Comparison of ENCODE assay signal across 25 mouse cellular contexts in genomic region chr15:61797827-61798226, GRCm38 (mm10).
DNase-seq lines count a peak whose midpoint lies in the region; ATAC-seq and TF ChIP-seq lines count a peak whose summit lies in the region.
"Had no signal": no experiment of that assay in that cellular context is flagged by ENCODE, and none has a peak within 500 bp of the region (broad histone marks: within the 10 kb centered on the region; RNA-seq: fewer than 3 reads in every experiment).

No protein-coding gene starts in this region.

- no peak for ATAC-seq in embryonic facial prominence, embryonic 14.5 days (ENCODE audit: low read depth)
- ATAC-seq in limb, embryonic 13.5 days (ENCODE audit: low FRiP score, low read depth): peak; percentile 71
- no peak for ATAC-seq in limb, embryonic 15.5 days (ENCODE audit: insufficient number of reproducible peaks, low FRiP score, low TSS enrichment, low read depth)
- ATAC-seq: forebrain, embryonic 15.5 days had no signal

- H3K27me3 ChIP-seq in embryonic facial prominence, embryonic 14.5 days (replicated peaks; ENCODE audit: control insufficient read depth, insufficient read depth, low read length): no peaks in the 10 kb centered on the region
- no peaks in the 10 kb centered on the region for H3K27me3 ChIP-seq in embryonic facial prominence, embryonic 10.5 days (replicated peaks; ENCODE audit: low read depth, poor library complexity, severe bottlenecking)
- no peaks in the 10 kb centered on the region for H3K27me3 ChIP-seq in limb, embryonic 13.5 days
- H3K27me3 ChIP-seq in limb, embryonic 10.5 days (ENCODE audit: low read depth, poor library complexity, severe bottlenecking): no peaks in the 10 kb centered on the region
- no peaks in the 10 kb centered on the region for H3K27me3 ChIP-seq in limb, embryonic 15.5 days
- H3K27me3 ChIP-seq: embryonic facial prominence, embryonic 13.5 days; forebrain, embryonic 15.5 days; heart, embryonic 15.5 days; hindbrain, embryonic 13.5 days; stomach, embryonic 15.5 days had no signal

- H3K4me2 ChIP-seq in embryonic facial prominence, embryonic 14.5 days (ENCODE audit: low read depth, low read length): no peak overlapping the region
- H3K4me2 ChIP-seq in limb, embryonic 13.5 days (replicated peaks): no peak overlapping the region
- H3K4me2 ChIP-seq in limb, embryonic 15.5 days: no peak overlapping the region
- H3K4me2 ChIP-seq: embryonic facial prominence, embryonic 13.5 days; forebrain, embryonic 15.5 days; heart, embryonic 15.5 days; hindbrain, embryonic 13.5 days; midbrain, embryonic 11.5 days; stomach, embryonic 15.5 days had no signal

- no peak overlapping the region for H3K4me3 ChIP-seq in embryonic facial prominence, embryonic 14.5 days (ENCODE audit: low read depth, low read length)
- H3K4me3 ChIP-seq in embryonic facial prominence, embryonic 10.5 days: no peak overlapping the region
- no peak overlapping the region for H3K4me3 ChIP-seq in limb, embryonic 13.5 days
- H3K4me3 ChIP-seq in limb, embryonic 10.5 days: no peak overlapping the region
- H3K4me3 ChIP-seq in embryonic fibroblast, embryonic 13.5 days (ENCODE audit: insufficient read depth, low read length): no peak overlapping the region
- no peak overlapping the region for H3K4me3 ChIP-seq in limb, embryonic 15.5 days
- H3K4me3 ChIP-seq: embryonic facial prominence, embryonic 13.5 days; forebrain, embryonic 15.5 days; heart, adult 2 months; heart, embryonic 15.5 days; hindbrain, embryonic 13.5 days; stomach, embryonic 15.5 days had no signal

- 41% methylated on average over 1 of the region's 1 CpGs for WGBS in embryonic facial prominence, embryonic 14.5 days
- 67% methylated on average over 1 of the region's 1 CpGs for WGBS in embryonic facial prominence, embryonic 10.5 days
- WGBS in limb, embryonic 13.5 days: 24% methylated on average over 1 of the region's 1 CpGs
- WGBS in limb, embryonic 10.5 days: 67% methylated on average over 1 of the region's 1 CpGs
- WGBS in limb, embryonic 15.5 days: 20% methylated on average over 1 of the region's 1 CpGs

- H3K9me3 ChIP-seq in embryonic facial prominence, embryonic 14.5 days (ENCODE audit: control insufficient read depth, low read length): no peaks in the 10 kb centered on the region
- no peaks in the 10 kb centered on the region for H3K9me3 ChIP-seq in embryonic facial prominence, embryonic 10.5 days
- no peaks in the 10 kb centered on the region for H3K9me3 ChIP-seq in limb, embryonic 13.5 days
- no peaks in the 10 kb centered on the region for H3K9me3 ChIP-seq in limb, embryonic 10.5 days (replicated peaks)
- H3K9me3 ChIP-seq in limb, embryonic 15.5 days: no peaks in the 10 kb centered on the region
- H3K9me3 ChIP-seq: embryonic facial prominence, embryonic 13.5 days; forebrain, embryonic 15.5 days; heart, embryonic 15.5 days; hindbrain, embryonic 13.5 days; stomach, embryonic 15.5 days had no signal

- H3K27ac ChIP-seq in embryonic facial prominence, embryonic 14.5 days (replicated peaks; ENCODE audit: low read depth, low read length): no peak overlapping the region
- no peak overlapping the region for H3K27ac ChIP-seq in embryonic facial prominence, embryonic 10.5 days (replicated peaks)
- no peak overlapping the region; the same call in 1 of the 2 replicates for H3K27ac ChIP-seq in limb, embryonic 13.5 days
- H3K27ac ChIP-seq in limb, embryonic 10.5 days: no peak overlapping the region
- H3K27ac ChIP-seq in embryonic fibroblast, embryonic 13.5 days (ENCODE audit: insufficient read depth, low read length): peak overlapping the region; percentile 57; the same call in 1 of the 2 replicates
- peak overlapping the region; percentile 57; the same call in 1 of the 2 replicates for H3K27ac ChIP-seq in limb, embryonic 15.5 days
- H3K27ac ChIP-seq: embryonic facial prominence, embryonic 13.5 days; forebrain, embryonic 15.5 days; heart, adult 2 months; heart, embryonic 15.5 days; hindbrain, embryonic 13.5 days; stomach, embryonic 15.5 days had no signal

- no peaks in the 10 kb centered on the region for H3K36me3 ChIP-seq in embryonic facial prominence, embryonic 14.5 days (ENCODE audit: control insufficient read depth, insufficient read depth, low read length)
- H3K36me3 ChIP-seq in embryonic facial prominence, embryonic 10.5 days (replicated peaks): no peaks in the 10 kb centered on the region
- no peaks in the 10 kb centered on the region for H3K36me3 ChIP-seq in limb, embryonic 13.5 days
- H3K36me3 ChIP-seq in limb, embryonic 10.5 days: no peaks in the 10 kb centered on the region
- no peaks in the 10 kb centered on the region for H3K36me3 ChIP-seq in limb, embryonic 15.5 days
- H3K36me3 ChIP-seq: embryonic facial prominence, embryonic 13.5 days; forebrain, embryonic 15.5 days; heart, embryonic 15.5 days; hindbrain, embryonic 13.5 days; stomach, embryonic 15.5 days had no signal

- no peak overlapping the region for H3K9ac ChIP-seq in embryonic facial prominence, embryonic 14.5 days (ENCODE audit: low read depth, low read length)
- H3K9ac ChIP-seq in limb, embryonic 13.5 days: no peak overlapping the region
- H3K9ac ChIP-seq in limb, embryonic 15.5 days: no peak overlapping the region
- H3K9ac ChIP-seq: embryonic facial prominence, embryonic 13.5 days; forebrain, embryonic 15.5 days; heart, embryonic 15.5 days; hindbrain, embryonic 13.5 days; stomach, embryonic 15.5 days had no signal

- 0 out of 2 replicates have a peak, but pooled peaks cover 3% of the 10 kb centered on the region for H3K4me1 ChIP-seq in embryonic facial prominence, embryonic 14.5 days (ENCODE audit: control insufficient read depth, insufficient read depth, low read length)
- H3K4me1 ChIP-seq in embryonic facial prominence, embryonic 10.5 days: no peaks in the 10 kb centered on the region
- H3K4me1 ChIP-seq in limb, embryonic 13.5 days: peaks cover 7% of the 10 kb centered on the region; the same call in 1 of the 2 replicates
- no peaks in the 10 kb centered on the region for H3K4me1 ChIP-seq in limb, embryonic 10.5 days
- H3K4me1 ChIP-seq in embryonic fibroblast, embryonic 13.5 days (ENCODE audit: control insufficient read depth, insufficient read depth, low read length): peaks cover 3% of the 10 kb centered on the region; the same call in 1 of the 2 replicates
- peaks cover 9% of the 10 kb centered on the region; the same call in 1 of the 2 replicates for H3K4me1 ChIP-seq in limb, embryonic 15.5 days
- H3K4me1 ChIP-seq: embryonic facial prominence, embryonic 13.5 days; forebrain, embryonic 15.5 days; hindbrain, embryonic 13.5 days; stomach, embryonic 15.5 days had no signal

- TF ChIP-seq POLR2A in embryonic fibroblast, embryonic 13.5 days (IDR thresholded peaks at IDR 0.05; ENCODE audit: low read depth, low read length): no peak

- DNase-seq in embryonic facial prominence, embryonic 14.5 days (ENCODE audit: low spot score): peak; percentile 14
- DNase-seq in embryonic facial prominence, embryonic 10.5 days (ENCODE audit: low spot score): no peak
- DNase-seq in limb, embryonic 10.5 days (ENCODE audit: low spot score): no peak
- DNase-seq in thymus, adult 18-20 months: no peak
- no peak for DNase-seq in frontal cortex, adult 2 months (ENCODE audit: extremely low spot score in 1 of 2, low spot score in 1 of 2)
- DNase-seq: adrenal gland, postnatal 14 days; cerebellum, adult 2 months; cerebellum, postnatal 25 days; gastrocnemius, postnatal 25 days; kidney, adult 9 months; kidney, postnatal 25 days; layer of hippocampus, adult 9-11 months; right cerebral cortex, postnatal 4 days; thymus, adult 2 months; thymus, postnatal 4 days had no signal

- no peak for TF ChIP-seq CTCF in embryonic fibroblast, embryonic 13.5 days (IDR thresholded peaks at IDR 0.05; ENCODE audit: borderline replicate concordance, insufficient read depth, low read length)

Comparison
In these comparisons a context has a peak if more than half of its experiments do, and no peak if none do; other contexts are left out.
1. H3K27ac ChIP-seq: peak in embryonic fibroblast, embryonic 13.5 days (single experiment) and limb, embryonic 15.5 days (single experiment); none in embryonic facial prominence, embryonic 14.5 days (single experiment), embryonic facial prominence, embryonic 10.5 days (single experiment), limb, embryonic 13.5 days (single experiment) and limb, embryonic 10.5 days (single experiment).